Mouse (Mus musculus) right cerebral cortex, postnatal 10 days (tissue): ENCODE measurements around the gene Defb7.

Source experiments
- DNase-seq, 2 experiments: peaks; one replicate each; pipeline ENCODE4 v3.0.0; 2021; ENCODE audit warnings: low spot score in 2 of 2

The Defb7 gene

DNA sequence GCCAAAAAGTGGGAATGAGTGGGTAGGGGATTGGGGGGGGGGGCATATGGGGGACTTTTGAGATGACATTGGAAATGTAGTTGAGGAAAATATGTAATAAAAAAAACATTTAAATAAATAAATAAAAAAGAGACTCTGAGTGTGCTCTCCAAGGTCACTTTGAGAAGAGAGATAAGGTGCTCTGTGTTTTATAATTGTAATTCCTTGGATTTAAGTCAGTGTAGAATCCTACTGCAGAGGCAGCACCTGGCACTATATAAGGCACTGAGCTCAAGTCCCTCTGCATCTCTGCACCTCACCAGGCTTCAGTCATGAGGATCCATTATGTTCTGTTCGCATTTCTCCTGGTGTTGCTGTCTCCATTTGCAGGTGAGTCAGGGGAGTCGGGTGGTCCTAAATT, at the start of gene Defb7:
Defb7 (plus strand) TSS at position 301 of the 400 bp plus-strand sequence.
- no peak for DNase-seq

DNA sequence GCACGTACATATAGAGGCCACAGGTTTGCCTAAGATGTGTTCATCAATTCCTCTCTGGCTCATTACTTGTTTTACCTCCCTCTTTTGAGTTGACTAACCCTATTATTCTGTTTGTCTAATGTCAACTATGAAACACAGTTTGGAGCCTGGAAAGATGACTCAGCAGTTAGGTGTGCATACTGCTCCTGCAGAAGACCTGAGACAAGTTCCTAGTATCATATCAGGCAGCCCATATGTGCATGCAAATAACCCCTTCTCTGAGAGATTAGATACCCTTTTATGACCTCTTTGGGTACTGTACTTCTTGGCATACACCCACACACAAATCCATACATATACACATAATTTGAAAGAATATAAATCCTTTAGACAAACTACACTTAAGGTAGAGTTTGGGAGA, 48.5 kb upstream of the Defb7 start:
- DNase-seq = no peak

DNA sequence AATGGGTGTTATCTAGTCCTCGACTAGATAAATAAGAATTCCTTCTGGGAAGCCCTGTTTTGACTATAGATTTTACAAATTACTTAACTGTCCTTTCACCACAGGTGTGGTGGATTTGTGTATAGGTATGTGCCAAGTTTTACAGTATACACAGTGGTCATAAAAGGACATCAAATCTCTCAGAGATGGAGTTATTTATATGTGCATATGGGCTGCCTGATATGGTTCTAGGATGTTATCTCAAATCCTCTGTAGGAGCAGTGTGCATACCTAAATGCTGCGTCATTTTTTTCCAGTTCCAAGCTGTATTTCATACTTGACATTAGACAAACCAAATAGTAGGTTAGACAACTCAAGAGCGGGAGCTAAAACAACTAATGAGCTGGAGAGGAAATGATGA, 33.5 kb upstream of the Defb7 start:
- DNase-seq = no peak

DNA sequence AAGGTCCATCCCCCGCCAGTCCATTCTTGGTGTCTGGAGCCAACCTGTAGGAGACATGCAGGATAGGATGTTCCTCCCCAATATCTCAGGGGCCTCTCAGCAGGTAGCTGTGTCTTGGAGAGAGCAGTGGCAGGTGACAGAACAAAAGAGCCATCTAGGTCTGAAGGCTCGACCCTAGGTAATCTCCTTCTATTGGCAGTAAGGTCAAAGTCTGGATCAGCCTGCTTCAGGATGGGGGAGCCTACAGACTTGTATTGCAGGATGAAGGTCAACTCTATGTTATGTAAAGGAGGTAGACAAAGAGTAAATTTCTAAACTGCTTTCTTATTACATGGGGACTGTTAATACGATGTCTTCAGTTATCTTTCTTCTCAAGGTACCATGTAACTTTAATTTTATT, 25.9 kb upstream of the Defb7 start:
- DNase-seq = no peak

DNA sequence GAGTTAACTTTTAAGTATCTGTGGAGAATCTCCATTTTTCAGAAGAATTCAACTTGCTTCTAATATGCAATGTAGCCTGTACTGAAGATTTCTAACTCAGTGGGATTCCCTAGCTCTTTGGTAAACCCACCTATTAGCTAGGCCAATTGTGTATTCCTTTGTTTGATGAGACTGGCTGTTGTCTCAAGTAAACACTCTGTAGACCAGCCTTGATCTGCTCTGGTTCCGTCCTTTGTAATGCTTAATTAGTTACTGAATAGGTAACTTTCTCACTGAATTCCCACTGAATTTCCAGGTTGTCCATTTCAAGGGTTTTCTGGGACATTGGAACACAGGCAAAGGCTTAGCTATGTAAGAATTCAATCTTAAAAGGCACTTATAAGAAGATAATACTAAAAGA, 5.6 kb downstream of the Defb7 start:
- no peak for DNase-seq

DNA sequence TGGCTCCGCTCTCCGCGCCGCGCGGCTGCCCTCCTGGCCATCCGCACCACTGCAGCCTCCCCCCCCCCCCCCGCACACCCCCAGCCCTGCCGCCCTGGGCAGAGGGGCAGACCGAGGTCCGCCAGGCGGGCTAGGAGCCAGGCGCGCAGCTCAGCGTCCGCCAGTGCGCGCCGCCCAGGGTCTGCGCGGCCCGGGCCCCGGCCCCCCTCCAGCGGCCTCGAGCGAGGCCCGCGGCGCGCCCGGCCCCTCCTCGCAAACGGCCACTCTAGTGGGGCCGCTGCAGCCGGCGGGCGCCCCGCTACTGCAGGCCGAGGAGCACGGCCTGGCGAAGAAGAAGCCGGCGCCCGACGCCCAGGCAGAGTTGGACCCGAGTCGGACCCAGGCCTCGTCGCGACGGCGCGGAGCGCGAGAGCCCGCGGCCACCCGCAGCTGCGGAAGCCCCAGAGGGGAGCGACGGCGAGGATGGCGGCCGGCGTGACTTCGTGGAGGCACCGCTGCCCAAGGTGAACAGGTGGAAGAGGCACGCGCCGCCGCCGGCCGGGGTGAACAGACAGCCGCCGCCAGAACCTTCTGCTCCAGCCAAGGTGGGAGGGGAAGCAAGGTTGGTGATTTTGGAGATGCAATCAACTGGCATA, 40.4 kb downstream of the Defb7 start:
- DNase-seq = no peak

DNA sequence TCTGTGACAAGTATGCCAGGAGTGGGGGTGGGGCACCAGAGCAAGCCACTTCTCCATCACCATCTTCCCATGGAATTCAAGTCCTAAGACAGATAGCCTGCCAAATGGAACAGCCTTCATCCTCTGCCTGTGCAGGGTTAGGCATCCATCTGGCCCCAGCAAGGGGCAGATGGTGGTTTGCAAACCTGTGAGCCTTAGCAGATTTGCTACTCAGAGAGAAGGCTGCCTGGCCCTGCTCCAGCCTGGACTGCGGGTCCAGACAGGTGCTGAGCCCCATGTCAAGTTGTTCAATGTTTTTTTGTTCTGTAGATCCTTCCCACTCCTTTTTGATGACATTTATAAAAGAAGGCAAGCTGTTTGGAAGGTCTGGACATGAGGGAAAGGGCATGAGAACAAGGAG, 45.5 kb downstream of the Defb7 start:
- no peak for DNase-seq
